Mouse (Mus musculus): ENCODE results near the gene Mocs1.
A peak's percentile ranks its signal among the peaks of the same experiment; 100 is the strongest.

Mocs1 gene

GRCm38 (mm10) chr17:49481876-49482275 lies 53.7 kb downstream of the Mocs1 start:
- DNase-seq (ENCODE audit: low spot score in 2 of 2) = no peak

DNA sequence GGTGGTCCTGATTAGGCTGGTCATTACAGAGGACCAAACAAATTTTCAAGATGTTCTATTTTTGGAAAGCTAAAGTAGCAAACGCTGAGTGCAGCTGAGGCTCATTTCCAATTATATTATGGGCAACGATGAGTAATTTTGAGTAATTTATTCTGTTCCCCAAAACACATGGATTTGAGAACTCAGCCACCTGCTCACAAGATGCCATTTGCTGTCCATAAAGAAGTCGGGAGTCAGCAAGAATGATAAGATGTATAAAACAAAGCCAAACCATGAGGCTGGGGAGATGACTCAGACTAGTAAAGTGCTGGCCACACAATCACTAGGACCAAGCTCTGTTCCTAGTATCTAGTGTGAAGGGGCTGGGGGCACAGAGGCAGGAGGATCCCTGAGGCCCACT lies 56.3 kb downstream of the Mocs1 start:
- DNase-seq (ENCODE audit: low spot score in 2 of 2) = no peak

- no peak for DNase-seq (ENCODE audit: low spot score in 2 of 2)
Measured at GRCm38 (mm10) chr17:49489098-49489497, 60.9 kb downstream of the Mocs1 start.

DNA sequence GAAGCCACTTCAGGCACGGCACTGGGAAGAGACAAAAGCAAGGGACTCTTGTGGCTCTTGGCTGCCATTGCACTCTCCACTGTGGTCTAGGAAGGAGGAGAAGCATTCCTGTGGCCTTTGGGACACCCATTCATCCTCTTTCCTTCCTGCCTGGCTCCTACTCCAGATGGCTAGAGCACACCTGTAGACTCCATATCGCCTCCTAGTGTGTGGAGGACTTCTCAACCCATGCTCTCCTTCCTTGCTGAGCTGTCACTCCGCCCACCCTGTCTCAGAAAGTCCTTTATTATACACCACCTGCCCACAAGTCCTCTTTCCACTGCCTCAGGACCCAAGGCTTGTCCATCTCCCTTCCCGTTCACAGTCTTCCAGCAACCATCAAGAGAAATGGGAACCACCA lies 65.1 kb downstream of the Mocs1 start:
- no peak for DNase-seq (ENCODE audit: low spot score in 2 of 2)

- DNase-seq (ENCODE audit: low spot score in 2 of 2) = no peak
Measured at GRCm38 (mm10) chr17:49498169-49498568, 70.0 kb downstream of the Mocs1 start.

DNA sequence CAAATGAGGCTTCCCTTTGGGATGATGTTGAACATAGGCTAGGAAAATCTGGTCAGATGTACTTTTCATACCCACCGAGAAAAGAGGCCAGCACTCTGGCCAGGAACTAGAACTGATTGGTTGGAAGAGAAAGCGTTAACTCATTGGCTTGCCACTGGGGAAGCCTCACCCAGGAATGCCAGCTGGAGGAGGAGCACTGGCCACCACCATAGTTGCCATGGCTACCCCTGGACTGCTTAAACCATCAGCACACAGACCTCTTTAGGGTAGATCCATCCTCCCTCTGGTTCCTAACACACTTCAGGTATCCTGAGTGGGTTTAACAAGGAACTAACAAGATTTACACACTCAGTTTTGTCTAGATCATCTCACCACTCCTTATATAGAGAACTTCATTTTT lies 71.5 kb downstream of the Mocs1 start:
- peak; percentile 58 to 67 for DNase-seq (ENCODE audit: low spot score in 2 of 2)

GRCm38 (mm10) chr17:49500234-49500633 lies 72.1 kb downstream of the Mocs1 start:
- DNase-seq (ENCODE audit: low spot score in 2 of 2) = no peak

DNA sequence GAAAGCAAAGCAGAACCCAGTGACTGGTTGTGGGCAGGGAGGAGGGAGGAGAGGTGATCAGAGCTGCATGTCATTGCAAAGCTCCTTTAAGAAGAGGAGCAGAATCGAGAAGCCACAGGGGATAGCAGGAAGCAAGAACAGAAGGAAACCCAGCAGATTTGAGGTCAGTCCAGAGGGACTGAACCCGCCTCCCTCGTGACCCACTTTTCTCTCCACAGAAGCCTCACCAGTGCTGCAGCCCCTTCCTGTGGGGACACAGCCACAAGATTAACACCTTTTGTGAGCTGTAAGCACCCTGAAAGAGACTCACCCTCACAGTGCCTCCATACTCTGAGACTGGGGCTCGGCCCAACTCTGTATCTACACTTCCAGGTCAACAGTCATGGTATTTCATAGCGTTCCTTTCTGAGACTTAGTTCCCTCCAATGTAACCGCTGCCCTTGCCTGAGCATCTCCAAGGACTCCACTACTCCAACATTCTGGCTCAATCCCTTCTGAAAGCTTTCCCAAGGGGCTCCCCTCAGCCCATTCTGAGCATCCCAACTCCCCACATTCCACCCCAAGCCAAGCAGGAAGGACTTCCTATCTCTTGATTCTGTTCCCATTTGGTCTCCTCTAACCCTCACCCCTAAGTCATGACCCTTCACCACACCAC lies 75.2 kb downstream of the Mocs1 start:
- DNase-seq (ENCODE audit: low spot score in 2 of 2) = no peak

All from right cerebral cortex, postnatal 10 days (tissue).